Mouse (Mus musculus) midbrain, embryonic 16.5 days (tissue): ENCODE results near the gene Prss47. TPM values are rescaled to one million over a fixed set of nuclear protein-coding genes. Genes with fewer than 3 reads are reported as not detected.

Source experiments
- ATAC-seq: fragments of 200-750 bp; cut with Nextera tagmentation; 2 replicates; pipeline ENCODE4 v1.8.0; 2017; ENCODE audit warnings: moderate TSS enrichment
- H3K27ac ChIP-seq: fragments of 300-500 bp; sonication (generic); 2 replicates; pipeline ENCODE4 v1.5.1; 2014; ENCODE audit warnings: mild to moderate bottlenecking, low read length, mixed read lengths
- H3K27me3 ChIP-seq: fragments of 300-500 bp; sonication (generic); 2 replicates; pipeline ENCODE4 v1.6.1; 2014; ENCODE audit warnings: low read depth, low read length, mixed read lengths; ENCODE audit not compliant: control insufficient read depth, insufficient read depth
- H3K36me3 ChIP-seq: fragments of 300-500 bp; sonication (generic); 2 replicates; pipeline ENCODE4 v1.6.1; 2014; ENCODE audit warnings: mild to moderate bottlenecking, low read length, moderate library complexity, mixed read lengths; ENCODE audit not compliant: control insufficient read depth, insufficient read depth
- H3K4me1 ChIP-seq: fragments of 300-500 bp; sonication (generic); 2 replicates; pipeline ENCODE4 v1.6.1; 2014; ENCODE audit warnings: mild to moderate bottlenecking, low read length, mixed read lengths; ENCODE audit not compliant: control insufficient read depth, insufficient read depth
- H3K4me2 ChIP-seq: fragments of 300-500 bp; sonication (generic); 2 replicates; pipeline ENCODE4 v1.6.1; 2014; ENCODE audit warnings: mild to moderate bottlenecking, low read length, mixed read lengths
- H3K4me3 ChIP-seq: fragments of 300-500 bp; sonication (generic); 2 replicates; pipeline ENCODE4 v1.5.1; 2014; ENCODE audit warnings: low read depth, mild to moderate bottlenecking, low read length, moderate library complexity, mixed read lengths
- H3K9ac ChIP-seq: fragments of 300-500 bp; sonication (generic); 2 replicates; pipeline ENCODE4 v1.6.1; 2014; ENCODE audit warnings: low read depth, low read length, mixed read lengths
- H3K9me3 ChIP-seq: fragments of 300-500 bp; sonication (generic); replicated peaks from 2 replicates; pipeline ENCODE4 v1.6.1; 2014; ENCODE audit warnings: mild to moderate bottlenecking, low read length, mixed read lengths; ENCODE audit not compliant: control insufficient read depth, poor library complexity, severe bottlenecking
- WGBS: fragments of 180-500 bp; shearing (Covaris S2); extraction: QIAGEN DNeasy Blood & Tissue Kit; methylation state at CpG from one replicate; pipeline ENCODE4 v1.1.7; 2014; 5-methylcytosine and 5-hydroxymethylcytosine counted together
- polyA plus RNA-seq: library from polyadenylated mRNA; unstranded; fragments of >200 nt; fragmentation: Nextera tagmentation; extraction: Ambion mirVana; gene quantifications from 2 replicates; pipeline ENCODE4 v1.2.1, GENCODE M21; 2015

Gene Prss47
- polyA plus RNA-seq, 1 experiment from 2014 or later = not detected

DNA sequence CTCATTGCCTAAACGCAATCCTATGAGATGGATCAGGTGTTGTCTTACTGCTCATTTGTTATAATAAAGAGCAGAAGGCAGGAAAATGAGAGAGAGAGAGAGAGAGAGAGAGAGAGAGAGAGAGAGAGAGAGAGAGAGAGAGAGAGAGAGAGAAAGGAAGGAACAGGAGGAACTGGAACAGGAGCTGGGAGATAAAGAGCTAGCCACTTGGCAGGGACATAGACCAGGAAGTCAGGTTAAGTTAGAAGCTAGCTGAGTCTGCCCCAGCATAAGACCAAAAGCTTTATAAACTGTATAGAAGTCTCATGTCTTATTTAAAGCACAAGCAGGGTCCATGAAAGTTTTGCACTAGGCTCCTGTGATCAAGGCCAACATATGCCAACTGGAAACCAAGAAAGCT is 44.6 kb downstream of the Prss47 start:
- Histone ChIP-seq H3K27me3 (no peaks in the 10 kb centered on the region), H3K4me1 (no peaks in the 10 kb centered on the region), H3K4me2 (no peak overlapping the region), H3K36me3 (no peaks in the 10 kb centered on the region), H3K27ac (no peak overlapping the region), H3K9me3 (no peaks in the 10 kb centered on the region), H3K9ac (no peak overlapping the region), H3K4me3 (no peak overlapping the region)
- 67% methylated on average over 1 of the region's 1 CpGs for WGBS
- ATAC-seq = no peak

DNA sequence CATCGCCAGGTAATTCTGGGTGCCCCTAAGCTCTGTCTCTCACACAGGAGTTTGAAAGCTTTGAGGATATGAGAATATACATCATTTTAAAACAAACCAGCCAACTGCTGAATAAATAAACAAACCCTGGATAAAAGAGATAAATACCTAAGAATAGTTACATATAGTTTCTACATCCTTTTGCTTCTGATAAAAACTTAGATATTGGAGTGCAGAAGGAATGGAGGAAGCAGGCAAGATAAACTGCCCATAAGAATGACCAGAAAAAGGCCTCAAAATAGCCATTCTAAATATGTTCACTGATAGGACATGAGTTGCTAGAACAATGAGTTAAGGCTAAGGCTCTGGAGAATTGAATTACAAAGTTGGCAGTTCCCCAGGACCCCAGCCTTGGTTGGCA is 45.8 kb downstream of the Prss47 start:
- H3K4me2 ChIP-seq = no peak overlapping the region
- H3K9me3 ChIP-seq = no peaks in the 10 kb centered on the region
- no peaks in the 10 kb centered on the region for H3K36me3 ChIP-seq
- no peak overlapping the region for H3K4me3 ChIP-seq
- ATAC-seq = no peak
- H3K27me3 ChIP-seq = no peaks in the 10 kb centered on the region
- H3K9ac ChIP-seq = no peak overlapping the region
- WGBS = 83% methylated on average over 1 of the region's 1 CpGs
- no peaks in the 10 kb centered on the region for H3K4me1 ChIP-seq
- no peak overlapping the region for H3K27ac ChIP-seq

DNA sequence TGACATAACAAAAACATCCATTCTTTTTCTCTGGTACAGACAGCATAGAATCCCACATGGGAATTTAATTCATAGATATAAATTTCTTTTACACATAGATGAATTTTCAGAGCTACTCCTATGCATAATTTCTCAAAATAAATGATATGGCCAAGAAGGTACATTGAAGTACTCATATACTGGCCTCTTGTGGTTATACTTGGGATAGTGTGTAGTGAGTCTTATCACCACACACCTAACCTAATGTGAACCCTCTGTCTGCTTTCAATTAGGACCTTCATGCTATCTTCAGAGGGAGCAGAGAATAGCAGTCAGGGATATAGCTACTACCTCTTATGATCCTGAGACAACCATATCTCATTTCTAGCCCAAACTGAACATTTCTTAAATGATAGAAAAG is 47.1 kb downstream of the Prss47 start:
- Histone ChIP-seq H3K4me1 (no peaks in the 10 kb centered on the region), H3K4me2 (no peak overlapping the region), H3K4me3 (no peak overlapping the region), H3K36me3 (no peaks in the 10 kb centered on the region), H3K9me3 (no peaks in the 10 kb centered on the region), H3K27ac (no peak overlapping the region), H3K27me3 (no peaks in the 10 kb centered on the region), H3K9ac (no peak overlapping the region)
- no peak for ATAC-seq

Other genes starting within 250 kb of the Prss47 start
- 0.73 and 0.85 TPM in 2 replicates for gene Cntnap3, start 148.8 kb downstream of the Prss47 start, polyA plus RNA-seq
- not detected in 2 replicates for gene Spata31, start 135.4 kb downstream of the Prss47 start, polyA plus RNA-seq
- not detected in 2 replicates for gene Spata31d1c, start 19.7 kb downstream of the Prss47 start, polyA plus RNA-seq
- 29.1 and 30.4 TPM in 2 replicates for gene Mfsd14b, start 60.2 kb upstream of the Prss47 start, polyA plus RNA-seq
- not detected in 2 replicates for gene Olfr465-ps1, start 85.3 kb upstream of the Prss47 start, polyA plus RNA-seq
- not detected in 2 replicates for gene Olfr466, start 97.5 kb upstream of the Prss47 start, polyA plus RNA-seq
- gene Nlrp4f, start 153.2 kb upstream of the Prss47 start, polyA plus RNA-seq = not detected in 2 replicates
- gene Gm10775, start 206.8 kb upstream of the Prss47 start, polyA plus RNA-seq = 0.29 and 0.50 TPM in 2 replicates
- gene Zfp369, start 226.1 kb upstream of the Prss47 start, polyA plus RNA-seq = 16.1 and 18.2 TPM in 2 replicates